Mouse (Mus musculus): ENCODE measurements around the gene Atcay.

DNA sequence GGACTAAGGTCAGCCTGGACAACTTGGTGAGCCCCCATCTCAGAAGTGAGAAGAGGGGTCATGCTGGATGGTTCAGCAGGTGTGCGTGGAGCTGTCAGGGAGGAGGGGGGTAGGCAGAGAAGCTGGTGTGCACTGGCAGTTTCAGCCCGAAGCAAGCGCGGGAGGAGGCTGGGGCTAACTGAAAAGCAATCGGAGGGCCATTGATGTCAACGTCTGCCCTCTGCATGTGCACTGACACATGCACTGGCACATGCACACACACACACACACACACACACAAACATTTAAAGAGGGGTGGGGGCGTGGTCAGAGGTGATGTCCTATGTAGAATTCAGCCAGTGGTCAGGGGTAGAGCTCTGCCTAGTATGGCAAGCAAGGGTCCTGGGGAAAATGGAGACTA, 803 bp upstream of the Atcay start:
- TF ChIP-seq CTCF (IDR thresholded peaks at IDR 0.05; ENCODE audit: control insufficient read depth, insufficient read depth, insufficient replicate concordance, low read depth, low read length) (no peak), POLR2A (IDR thresholded peaks at IDR 0.05; ENCODE audit: control insufficient read depth, low read depth, low read length) (no peak)

Measured in testis, adult 2 months (tissue).